Mouse (Mus musculus) heart, postnatal 36 days (tissue): Measurements from ENCODE around the gene Tubb5. TPM values are rescaled to one million over a fixed set of nuclear protein-coding genes. Genes with fewer than 3 reads are reported as not detected.

Experiments
- DNase-seq, 2 experiments: peaks; one replicate each; pipeline ENCODE4 v3.0.0; 2021 to 2022
- intact Hi-C: fragments of 180-260 bp; cut with DNase I; formaldehyde crosslinking; loops from one replicate; pipeline ENCODE4 v1.15.1; 2025
- total RNA-seq, 2 experiments: library from RNA; stranded (reverse); gene quantifications; 2 replicates each; pipeline ENCODE4 v1.2.3; 2021

Tubb5 gene
- total RNA-seq, result 10 to 100 TPM; 87.6 to 91.6 TPM

DNA sequence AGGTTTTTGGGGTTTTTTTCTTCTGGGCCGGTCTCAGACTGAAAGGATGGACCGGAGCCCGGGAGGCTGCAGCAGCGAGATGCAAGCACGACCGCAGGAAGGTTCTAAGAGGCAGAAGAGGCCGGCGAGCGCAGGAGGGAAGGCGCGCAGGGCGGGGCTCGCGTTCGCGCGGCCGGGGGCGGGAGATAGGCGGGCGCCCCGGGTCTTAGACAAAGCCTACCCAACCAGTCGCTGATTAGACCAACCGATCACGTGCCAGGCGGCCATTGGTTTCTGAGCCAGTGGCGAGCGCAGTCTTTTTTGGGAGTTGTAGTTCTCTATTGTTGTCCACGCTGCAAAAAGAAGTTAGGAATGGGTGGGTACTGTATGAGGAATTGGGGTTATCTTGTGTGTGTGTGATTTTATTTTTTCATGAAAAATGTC is at the start of gene Tubb5:
Gene Tubb5, minus strand, starts transcription at position 185 of the 423 bp plus-strand sequence.
- peak; percentile 93 to 94 for DNase-seq
- intact Hi-C loops, result no loop called here

DNA sequence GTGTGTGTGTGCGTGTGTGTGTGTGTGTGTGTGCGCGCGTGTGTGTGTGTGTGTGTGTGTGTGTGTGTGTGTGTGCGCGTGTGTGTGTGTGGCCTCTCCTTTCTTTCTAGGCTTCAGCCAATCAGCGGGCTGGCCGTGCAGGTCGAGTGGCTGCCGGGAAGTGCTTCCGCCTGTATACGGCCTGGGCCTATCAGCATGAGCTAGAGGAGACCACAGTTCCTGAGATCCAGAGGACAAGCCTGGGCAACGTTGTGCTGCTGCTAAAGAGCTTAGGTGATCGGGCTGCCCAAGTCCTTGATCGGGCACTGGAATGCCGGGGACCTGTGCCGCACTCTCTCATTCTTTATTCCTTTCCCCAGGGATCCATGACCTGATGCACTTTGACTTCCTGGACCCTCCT is 49.6 kb upstream of the Tubb5 start:
- DNase-seq, result no peak
- intact Hi-C loops, result no loop called here

DNA sequence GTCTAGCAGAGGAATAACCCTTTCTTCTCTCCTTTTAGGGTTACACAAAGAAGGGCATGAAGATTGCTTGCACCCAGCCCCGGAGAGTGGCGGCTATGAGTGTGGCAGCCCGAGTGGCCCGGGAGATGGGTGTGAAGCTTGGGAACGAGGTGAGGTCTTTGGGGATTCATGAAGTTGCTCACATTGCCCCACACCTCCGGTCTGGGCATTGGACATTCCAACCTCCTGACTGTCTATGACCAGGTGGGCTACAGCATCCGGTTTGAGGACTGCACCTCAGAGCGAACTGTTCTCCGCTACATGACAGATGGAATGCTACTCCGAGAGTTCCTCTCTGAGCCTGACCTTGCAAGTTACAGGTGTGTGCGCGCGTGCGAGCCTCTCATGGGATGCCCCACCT is 45.7 kb upstream of the Tubb5 start:
- no peak for DNase-seq
- intact Hi-C loops, result no loop called here

DNA sequence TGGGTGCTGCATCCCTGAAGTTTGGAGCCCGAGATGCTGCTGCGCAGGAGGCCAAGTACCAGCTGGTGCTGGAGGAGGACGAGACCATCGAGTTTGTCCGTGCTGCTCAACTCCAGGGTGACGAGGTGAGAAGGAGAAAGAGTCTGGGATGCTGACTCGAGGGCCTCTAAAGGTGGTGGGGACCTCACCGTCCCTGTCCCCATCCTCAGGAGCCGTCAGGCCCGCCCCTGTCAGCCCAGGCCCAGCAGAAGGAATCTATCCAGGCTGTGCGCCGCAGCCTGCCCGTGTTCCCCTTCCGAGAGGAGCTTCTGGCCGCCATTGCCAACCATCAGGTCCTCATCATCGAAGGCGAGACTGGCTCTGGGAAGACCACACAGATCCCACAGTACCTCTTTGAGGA is 44.8 kb upstream of the Tubb5 start:
- no peak for DNase-seq

DNA sequence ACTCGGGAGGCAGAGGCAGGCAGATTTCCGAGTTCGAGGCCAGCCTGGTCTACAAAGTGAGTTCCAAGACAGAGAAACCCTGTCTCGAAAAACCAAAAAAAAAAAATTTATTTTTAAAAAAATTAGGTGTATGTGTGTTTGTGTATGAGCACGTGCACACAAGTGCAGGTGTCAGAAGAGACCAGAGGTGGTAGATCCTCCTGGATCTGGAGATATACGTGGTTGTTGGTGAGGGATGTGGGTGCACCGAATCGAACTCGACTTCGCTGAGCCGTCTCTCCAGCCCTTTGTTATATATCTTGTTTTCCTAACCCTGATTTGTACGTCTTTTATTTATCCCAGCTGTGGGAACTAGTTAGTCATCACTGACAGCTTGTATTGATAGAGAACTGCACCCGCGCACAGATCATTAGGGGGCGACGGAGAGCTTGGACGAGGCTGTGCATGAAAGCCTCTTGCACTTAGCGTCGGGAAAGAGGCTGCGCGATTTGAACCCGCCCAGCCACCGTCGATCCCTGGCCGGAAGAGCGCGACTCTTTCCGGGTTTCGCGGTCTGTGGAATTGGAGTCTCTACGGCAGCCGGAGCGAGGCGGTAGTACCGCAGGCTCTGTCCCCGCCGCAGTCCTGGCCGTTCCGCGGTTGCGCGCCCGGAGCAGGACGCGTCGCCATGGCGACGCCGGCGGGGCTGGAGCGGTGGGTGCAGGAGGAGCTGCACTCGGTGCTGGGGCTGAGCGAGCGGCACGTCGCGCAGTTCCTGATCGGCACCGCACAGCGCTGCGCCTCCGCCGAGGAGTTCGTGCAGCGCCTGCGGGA is 41.3 kb upstream of the Tubb5 start, which contains the start of gene Dhx16:
Gene Dhx16, plus strand, starts transcription at position 575 of the 813 bp plus-strand sequence.
- DNase-seq, result peak; percentile 94 to 96
- intact Hi-C loops, result loop anchor here (2.0 kb wide), 1 partner anchor 29 kb away; no protein-coding TSS in a partner anchor

More for the DNA sequence above, 44.8 kb upstream of the Tubb5 start:
- intact Hi-C loops, result no loop called here

DNA sequence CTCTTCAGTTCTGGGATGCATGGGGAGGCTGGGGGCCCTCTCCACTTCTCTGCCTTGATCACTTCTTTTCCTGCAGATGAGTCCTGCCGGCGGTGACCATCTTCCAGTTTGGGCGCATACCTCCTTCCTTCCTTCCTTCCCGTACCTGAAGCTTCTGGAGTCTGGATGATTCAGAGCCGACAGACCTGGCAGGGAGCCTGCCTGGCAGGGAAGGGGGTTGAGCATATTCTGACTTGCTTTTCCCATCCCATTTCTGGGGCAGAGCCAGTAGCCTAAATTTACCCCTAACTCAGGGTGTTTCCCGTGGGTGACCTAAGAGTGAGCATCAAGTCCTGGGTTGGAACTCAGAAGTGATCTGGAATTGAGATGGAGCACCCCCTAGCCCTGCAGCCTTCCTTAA is 36.6 kb upstream of the Tubb5 start:
- DNase-seq, result no peak
- intact Hi-C loops, result no loop called here

DNA sequence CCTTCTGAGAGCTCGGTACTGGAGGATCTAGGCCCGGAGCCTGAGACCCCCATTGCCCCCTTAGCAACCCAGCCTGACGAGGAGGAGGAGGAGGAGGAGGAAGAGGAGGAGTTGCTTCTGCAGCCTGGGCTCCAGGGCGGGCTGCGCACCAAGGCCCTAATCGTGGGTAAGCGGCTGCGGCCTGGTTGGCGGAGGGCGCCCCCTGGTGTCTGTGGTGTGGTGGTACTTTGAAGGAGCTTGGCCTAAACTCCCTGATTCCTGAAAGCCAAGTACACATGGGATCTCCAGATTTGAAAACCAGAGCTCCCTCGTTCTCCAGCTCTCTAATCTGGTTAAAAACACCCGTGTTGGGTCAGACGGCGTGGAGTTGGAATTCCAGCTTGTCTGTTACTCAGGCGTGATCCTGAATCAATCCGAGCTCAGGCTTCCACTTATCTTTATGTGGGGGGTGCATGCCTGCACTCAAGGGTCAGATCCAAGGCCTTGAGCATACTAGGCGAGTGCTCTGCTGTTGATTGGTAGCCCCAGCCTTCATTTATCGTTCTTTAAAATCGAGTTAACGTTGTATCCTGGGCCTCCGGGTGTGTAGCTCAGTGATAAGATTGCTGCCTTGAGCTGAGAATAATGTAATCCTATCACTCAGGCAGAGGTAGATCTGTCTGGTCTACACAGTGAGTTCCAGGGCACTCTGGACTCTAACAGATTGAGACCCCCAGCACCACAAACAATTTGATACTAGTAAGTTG is 35.8 kb upstream of the Tubb5 start:
- DNase-seq, result peak; percentile 93
- intact Hi-C loops, result loop anchor here (1.0 to 2.0 kb wide), 2 partner anchors 38 to 135 kb away; no protein-coding TSS in a partner anchor

DNA sequence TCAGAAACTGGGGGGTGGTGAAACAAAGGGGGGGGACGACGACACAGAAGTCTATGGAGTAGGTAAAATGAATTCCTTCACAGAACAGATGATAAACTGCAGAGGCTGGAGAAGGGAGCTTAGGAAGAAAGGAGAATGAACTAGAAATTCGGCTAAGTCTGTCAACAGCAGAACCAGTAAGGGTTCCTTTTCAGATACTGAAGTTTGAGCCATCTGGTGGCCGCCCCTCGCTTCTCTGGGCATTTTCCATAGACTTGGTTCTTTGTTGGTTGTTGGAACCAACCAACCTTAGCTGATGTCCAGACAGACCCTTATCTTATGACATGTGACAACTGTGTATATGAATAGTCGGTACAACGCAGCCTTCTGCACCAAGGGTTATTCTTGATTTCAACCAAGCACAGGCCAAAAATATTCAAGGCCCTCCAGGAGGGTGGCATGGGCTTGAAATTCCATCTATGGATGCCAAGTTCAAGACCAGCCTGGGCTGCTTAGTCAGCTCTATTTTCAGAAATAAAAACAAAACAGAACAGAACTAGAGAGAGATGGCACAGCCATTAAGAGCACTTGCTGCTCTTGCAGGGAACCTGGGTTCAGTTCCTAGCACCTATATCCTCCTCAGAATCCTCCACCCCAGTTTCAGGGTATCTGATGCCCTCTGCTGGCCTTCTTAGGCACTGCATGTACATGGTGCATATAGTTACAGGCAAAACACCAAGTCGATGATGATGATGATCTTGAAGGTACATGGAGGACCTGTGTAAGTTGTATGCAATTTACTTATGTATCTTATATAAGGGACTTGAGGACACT is 33.0 kb upstream of the Tubb5 start:
- peak; percentile 34 to 47 for DNase-seq
- intact Hi-C loops, result no loop called here

DNA sequence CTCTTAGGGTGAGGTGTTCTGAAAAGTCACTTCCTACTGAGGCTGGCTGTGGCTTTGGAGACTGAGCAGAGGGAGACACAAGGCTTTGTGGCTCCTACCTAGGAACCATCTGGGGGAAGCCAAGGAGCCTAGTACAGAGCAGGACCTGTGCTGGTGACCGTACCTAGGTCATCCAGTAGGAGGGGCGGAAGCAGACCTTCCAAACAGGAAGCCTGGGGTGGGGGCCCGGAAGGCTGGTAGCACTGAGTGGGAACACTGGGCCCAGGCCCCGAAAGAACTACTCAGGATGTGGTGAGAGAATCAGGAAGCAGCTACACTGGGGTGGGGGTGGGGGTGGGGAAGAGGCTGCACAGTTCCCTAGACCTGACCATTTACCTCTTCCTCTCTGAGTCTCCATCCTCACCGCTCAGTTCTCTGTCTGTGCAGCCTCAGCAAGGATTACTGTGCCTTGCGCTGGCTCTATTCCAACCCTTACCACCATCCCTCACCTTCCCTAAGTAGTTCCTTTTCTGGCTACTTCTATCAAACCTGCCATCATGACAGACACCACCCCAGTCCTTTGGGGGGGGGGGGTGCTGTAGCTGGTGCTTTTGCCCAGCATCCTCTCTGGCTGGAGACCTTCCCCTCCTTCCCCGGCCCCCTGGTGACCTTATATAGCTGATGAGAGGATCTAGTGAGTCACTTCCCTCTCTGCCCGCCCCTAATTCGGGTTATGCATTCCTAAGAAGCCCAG is 32.2 kb upstream of the Tubb5 start:
- DNase-seq, result peak; percentile 73 to 78
- intact Hi-C loops, result no loop called here

DNA sequence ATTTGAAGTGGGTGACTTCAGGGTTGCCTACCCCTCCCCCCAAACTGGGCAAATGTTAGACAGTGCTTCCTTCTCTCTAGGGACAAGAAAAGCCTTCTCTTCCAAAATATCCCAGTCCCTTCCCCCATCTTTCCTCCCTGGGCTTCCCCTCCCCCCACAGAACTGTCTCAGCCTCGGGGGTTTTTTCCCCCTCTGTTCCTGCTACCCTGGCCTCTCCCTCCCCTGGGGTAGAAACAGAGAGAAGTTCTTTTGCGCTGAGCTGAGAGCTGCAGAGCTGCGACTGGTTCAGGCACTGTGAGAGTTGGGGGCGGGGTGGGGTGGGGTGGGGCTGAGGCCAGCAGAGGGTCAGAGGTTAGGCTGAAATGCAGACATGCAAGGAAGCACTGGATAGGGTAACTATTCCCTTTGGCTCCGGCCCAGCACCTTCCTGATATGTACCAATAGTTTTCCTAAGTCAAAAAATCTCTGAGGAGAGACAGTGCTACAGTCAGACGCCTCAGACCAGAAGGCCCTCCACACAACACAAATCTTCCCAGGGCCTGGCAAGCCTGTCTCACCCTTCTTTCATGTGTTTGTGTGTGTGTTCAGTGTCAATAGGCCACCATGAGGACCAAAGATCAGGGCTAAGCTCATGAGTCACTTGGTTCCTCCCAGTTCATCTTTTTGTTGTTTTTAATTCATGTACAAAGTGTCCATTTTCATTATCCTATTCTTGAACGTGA is 31.4 kb upstream of the Tubb5 start:
- intact Hi-C loops, result no loop called here
- peak; percentile 55 to 67 for DNase-seq

DNA sequence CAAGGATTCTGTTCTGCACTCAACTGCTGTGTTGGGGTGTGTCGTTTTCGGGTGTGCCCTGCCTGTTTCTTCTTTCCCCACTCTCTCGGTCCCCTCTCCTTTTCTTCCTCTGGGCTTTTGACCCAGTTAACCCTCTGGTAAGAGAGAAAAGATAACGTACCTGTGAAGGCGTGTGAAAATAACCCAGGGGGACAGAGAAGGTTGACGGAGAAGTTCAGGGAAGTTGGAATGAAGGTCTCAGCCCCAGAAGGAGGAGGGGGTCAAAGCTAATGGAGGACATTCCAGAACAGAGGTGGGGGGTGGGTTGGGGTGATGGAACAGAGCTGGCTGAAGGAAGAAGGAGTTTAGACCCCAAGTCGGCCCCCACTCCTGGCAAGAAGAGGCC is 30.8 kb upstream of the Tubb5 start:
- intact Hi-C loops, result no loop called here
- no peak for DNase-seq

DNA sequence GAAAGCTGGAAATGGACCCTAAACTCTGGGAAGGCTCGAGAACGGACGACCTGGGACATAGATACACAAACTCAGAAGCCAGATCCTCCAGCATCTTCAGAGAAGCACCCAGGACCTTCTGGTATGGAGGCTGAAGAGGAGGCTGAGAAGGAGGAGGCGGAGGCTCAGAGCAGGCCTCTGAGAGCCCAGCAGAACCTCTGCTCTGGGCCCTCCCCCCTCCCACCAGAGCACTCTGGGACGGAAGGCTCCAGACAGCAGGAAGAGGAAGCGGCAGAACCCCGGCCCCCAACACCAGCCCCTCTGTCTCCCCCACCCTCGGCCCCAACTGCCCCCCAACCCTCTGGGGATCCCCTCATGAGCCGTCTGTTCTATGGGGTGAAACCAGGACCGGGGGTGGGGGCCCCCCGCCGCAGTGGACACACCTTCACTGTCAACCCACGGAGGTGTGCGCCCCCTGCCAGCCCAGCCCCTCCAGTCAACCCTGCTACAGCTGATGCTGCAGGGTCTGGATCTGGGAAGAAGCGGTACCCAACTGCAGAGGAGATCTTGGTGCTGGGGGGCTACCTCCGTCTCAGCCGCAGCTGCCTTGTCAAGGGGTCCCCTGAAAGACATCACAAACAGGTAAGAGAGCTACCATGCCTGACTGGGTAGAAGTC is 30.2 kb upstream of the Tubb5 start:
- intact Hi-C loops, result no loop called here
- DNase-seq, result peak; percentile 42 to 62

DNA sequence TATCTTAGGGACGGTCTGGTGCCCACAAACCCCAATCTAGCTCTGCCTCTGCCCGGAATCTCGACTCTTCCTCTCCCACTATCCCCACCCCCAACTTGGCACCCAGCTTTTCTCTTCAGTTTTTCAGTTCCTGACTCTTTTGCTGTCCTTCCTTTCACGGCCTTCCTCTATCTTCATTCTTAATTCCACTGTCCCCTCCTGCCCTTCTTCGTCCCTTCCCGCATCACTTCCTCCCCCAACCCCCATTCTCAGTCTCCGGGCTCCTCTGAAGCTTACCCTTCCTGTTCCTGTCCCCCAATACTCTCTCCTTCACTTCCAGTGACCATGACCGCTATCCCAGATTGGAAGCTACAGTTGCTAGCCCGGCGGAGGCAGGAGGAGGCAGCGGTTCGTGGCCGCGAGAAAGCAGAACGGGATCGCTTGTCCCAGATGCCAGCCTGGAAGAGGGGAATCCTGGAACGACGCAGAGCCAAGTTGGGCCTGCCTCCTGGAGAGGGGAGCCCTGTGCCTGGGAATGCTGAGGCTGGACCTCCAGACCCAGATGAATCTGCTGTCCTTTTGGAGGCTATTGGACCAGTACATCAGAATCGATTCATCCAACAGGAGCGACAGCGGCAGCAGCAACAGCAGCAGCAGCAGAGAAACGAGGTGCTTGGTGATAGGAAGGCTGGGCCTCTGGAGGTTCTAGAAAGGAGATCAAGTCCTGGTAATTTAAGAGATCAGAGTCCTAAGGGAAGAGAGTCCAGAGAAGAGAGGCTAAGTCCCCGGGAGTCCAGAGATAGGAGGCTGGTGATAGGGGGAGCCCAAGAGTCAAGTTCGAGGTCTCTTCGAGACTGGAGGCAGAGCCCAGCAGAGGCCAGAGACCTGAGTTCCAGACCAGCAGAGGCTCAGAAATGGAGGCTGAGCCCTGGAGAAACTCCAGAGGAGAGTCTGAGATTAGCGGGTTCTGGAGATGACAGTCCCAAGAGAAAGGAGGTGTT is 29.1 kb upstream of the Tubb5 start:
- intact Hi-C loops, result loop anchor here (2.0 kb wide), 1 partner anchor 50 kb away; the partner anchor contains the start of genes Mrps18b and Ppp1r10
- DNase-seq, result peak; percentile 62 to 68

DNA sequence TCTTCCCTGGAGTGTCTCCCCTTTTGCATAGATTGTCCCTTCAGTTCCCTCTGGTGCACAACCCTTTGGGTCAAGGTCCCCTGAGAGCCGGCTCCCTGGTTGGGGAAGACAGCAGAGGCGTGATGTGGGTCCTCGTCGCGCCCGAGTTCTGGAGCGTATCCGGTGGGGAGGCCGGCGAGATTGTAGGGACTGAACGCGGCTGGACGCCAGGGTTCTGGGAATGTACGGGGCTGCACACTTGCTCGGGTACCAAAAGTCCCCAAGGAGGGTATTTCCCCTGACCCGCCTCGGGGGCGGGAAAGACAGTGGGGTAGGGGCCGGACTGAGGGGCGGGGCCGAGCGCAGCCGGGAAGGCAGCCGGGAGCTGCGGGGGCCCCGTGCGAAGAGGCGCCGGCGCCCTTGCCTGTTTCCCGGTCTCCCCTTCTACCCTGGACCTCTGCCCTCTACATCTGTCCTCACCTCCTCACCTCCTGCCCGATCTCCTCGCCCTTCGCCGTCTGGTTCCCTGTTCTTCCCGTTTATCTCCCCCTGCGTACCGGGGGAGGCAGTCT is 28.2 kb upstream of the Tubb5 start:
- intact Hi-C loops, result loop anchor here (2.0 kb wide), 1 partner anchor 50 kb away; the partner anchor contains the start of genes Mrps18b and Ppp1r10
- peak; percentile 80 to 85 for DNase-seq

DNA sequence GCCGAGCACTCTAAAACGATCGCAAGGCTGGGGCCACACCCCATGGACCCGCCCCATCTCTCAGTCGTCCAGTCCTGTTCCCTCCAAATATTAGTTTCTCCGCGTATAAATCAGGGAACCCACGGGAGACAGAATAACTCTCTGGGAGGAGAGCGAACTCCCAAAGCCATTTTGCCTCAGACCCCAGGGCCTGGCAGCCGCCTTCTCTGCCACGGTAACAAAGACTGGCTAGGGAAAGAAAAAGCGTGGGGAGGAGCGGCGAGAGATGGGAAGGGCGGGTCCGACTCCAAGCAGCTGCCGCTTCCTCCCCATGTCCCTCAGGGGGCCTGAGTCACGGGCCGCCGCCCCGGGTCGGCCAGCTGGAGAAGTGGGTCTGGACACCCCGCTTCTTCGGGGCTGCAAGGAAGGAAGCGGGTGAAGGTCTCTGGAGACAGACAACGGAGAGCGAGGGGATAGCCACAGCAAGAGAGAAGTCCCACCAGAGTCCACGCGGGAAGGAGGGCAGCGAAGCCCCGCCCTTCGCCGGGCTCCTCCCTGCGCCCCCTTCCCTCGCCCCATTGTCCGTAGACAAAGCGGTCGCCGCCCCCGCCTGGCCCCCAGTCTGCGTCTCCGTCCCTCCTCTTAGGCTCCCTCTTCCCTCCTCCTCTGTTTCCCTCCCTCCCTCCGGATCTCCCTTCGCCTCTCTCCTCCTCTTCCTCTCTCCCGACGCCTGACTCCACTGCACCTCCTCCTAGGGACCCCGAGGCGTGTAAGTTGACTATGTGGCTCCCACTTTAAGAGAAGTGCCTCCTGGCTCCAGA is 27.6 kb upstream of the Tubb5 start, which contains the start of gene Ppp1r18:
Gene Ppp1r18, plus strand, starts transcription at position 113 of the 800 bp plus-strand sequence.
- DNase-seq, result peak; percentile 79 to 87
- intact Hi-C loops, result loop anchor here (2.0 kb wide), 1 partner anchor 51 kb away; the partner anchor contains the start of genes Mrps18b and Ppp1r10

DNA sequence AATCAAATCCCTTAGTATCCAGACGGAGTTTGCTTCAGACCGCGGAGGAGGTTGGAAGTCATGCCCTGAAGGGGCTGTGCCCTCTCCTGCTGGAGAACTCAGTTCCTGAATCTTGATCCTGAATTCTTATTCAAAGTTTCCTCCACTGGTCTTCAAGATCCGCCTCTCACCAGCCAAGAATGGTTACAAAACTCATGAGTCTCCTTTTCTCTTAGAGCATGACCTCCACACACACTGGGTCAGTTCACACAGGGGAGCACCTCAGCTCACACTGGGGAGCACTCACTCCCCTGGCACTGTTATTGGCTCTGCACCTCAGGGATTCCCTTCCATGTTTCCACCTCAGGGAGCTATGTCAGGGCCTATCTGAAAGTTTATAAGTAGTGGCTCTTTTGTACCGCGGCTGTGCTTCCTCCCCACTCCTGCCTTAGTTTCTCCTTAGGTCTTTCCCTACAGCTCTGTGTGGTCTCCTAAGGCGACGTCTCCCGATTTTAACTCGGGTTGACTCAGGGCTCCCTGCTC is 26.8 kb upstream of the Tubb5 start:
- intact Hi-C loops, result no loop called here
- DNase-seq, result no peak
